Mouse (Mus musculus) midbrain, embryonic 13.5 days (tissue): ENCODE results near the gene Zscan18. TPM values are rescaled to one million over a fixed set of nuclear protein-coding genes. Genes with fewer than 3 reads are reported as not detected.
A peak's percentile ranks its signal among the peaks of the same experiment; 100 is the strongest.

Experiments
- ATAC-seq: fragments of 200-750 bp; cut with Nextera tagmentation; 2 replicates; pipeline ENCODE4 v1.8.0; 2017; ENCODE audit warnings: mild to moderate bottlenecking, moderate TSS enrichment, moderate library complexity
- H3K27ac ChIP-seq: fragments of 300-500 bp; sonication (generic); 2 replicates; pipeline ENCODE4 v1.5.1; 2015; ENCODE audit warnings: inconsistent platforms, mild to moderate bottlenecking, moderate library complexity
- H3K27me3 ChIP-seq: fragments of 300-500 bp; sonication (generic); 2 replicates; pipeline ENCODE4 v1.6.1; 2015; ENCODE audit warnings: mild to moderate bottlenecking, inconsistent platforms
- H3K36me3 ChIP-seq: fragments of 300-500 bp; sonication (generic); 2 replicates; pipeline ENCODE4 v1.6.1; 2015; ENCODE audit warnings: mild to moderate bottlenecking, inconsistent platforms
- H3K4me1 ChIP-seq: fragments of 300-500 bp; sonication (generic); replicated peaks from 2 replicates; pipeline ENCODE4 v1.6.1; 2015; ENCODE audit warnings: inconsistent platforms
- H3K4me2 ChIP-seq: fragments of 300-500 bp; sonication (generic); replicated peaks from 2 replicates; pipeline ENCODE4 v1.6.1; 2015; ENCODE audit warnings: moderate library complexity, mild to moderate bottlenecking, inconsistent platforms
- H3K4me3 ChIP-seq: fragments of 300-500 bp; sonication (generic); replicated peaks from 2 replicates; pipeline ENCODE4 v1.5.1; 2015; ENCODE audit warnings: mild to moderate bottlenecking, inconsistent platforms
- H3K9ac ChIP-seq: fragments of 300-500 bp; sonication (generic); replicated peaks from 2 replicates; pipeline ENCODE4 v1.6.1; 2015; ENCODE audit warnings: mild to moderate bottlenecking, inconsistent platforms
- H3K9me3 ChIP-seq: fragments of 300-500 bp; sonication (generic); 2 replicates; pipeline ENCODE4 v1.6.1; 2016; ENCODE audit warnings: mild to moderate bottlenecking, inconsistent platforms
- WGBS: fragments of 180-500 bp; shearing (Covaris S2); methylation state at CpG from one replicate; pipeline ENCODE4 v1.1.7; 2015; 5-methylcytosine and 5-hydroxymethylcytosine counted together
- polyA plus RNA-seq: library from polyadenylated mRNA; unstranded; fragments of >200 nt; fragmentation: Nextera tagmentation; extraction: Ambion mirVana; gene quantifications from 2 replicates; pipeline ENCODE4 v1.2.1, GENCODE M21; 2015

The Zscan18 gene
- polyA plus RNA-seq, 1 experiment from 2014 or later, result 20.8 TPM

DNA sequence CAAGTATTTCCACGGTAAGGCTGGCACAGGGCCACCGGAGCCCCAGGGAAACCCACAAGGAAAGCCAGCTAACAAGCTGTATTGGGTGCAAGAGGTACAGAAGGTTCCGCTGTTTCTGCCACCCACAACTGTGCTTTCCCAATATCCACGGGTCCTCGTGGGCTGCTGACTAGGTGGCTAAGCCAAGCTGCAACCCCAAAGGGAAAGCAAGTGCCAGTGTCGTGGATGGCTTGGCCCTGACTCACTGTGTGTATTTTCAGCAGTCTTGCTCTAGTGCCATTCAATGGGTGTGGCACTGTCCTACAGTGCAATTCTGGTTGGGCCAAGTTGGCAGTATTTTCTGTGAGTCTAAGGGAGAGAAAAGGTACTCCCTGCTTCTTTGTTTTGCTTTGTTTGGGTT lies 16.1 kb downstream of the Zscan18 start:
- H3K9ac ChIP-seq, result no peak overlapping the region
- H3K9me3 ChIP-seq, result no peaks in the 10 kb centered on the region
- no peaks in the 10 kb centered on the region for H3K36me3 ChIP-seq
- H3K27ac ChIP-seq, result no peak overlapping the region
- ATAC-seq, result 0 out of 2 replicates have a peak, but pooled peaks have one; percentile 14
- H3K4me3 ChIP-seq, result no peak overlapping the region
- H3K4me1 ChIP-seq, result peaks cover 8% of the 10 kb centered on the region
- H3K27me3 ChIP-seq, result no peaks in the 10 kb centered on the region
- no peak overlapping the region for H3K4me2 ChIP-seq
- 75% methylated on average over 6 of the region's 6 CpGs for WGBS

DNA sequence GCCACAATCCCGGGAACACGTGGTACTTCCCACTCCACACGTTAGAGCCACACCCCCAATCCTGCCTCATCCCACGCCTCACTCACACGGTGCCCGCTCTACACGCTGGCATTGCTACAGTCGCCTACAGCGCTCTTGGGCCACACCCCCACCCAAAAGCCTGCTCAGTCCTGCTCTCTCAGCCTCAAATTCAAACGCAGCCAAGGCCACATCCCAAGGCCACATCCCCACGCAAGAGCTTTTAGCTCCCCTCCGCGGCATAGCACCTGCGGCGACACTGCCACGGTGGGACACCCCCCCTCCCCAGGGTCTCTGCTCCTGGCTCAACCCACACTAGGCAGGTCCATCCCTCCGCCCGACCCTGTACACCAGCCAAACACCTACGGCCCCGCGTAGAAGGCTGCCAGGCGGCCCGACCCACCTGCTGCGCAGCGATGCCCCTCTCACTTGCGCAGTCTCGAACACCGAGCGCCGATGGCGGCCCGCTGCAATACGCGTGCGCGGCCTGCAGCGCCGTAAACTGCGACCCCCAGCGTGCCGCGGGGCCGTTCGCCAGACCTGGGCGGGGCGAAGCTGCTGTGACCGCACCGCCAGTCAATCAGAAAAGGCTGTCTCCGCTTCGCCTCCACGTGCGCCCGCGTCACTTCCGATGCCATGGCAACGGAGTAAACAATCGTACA lies 23.1 kb downstream of the Zscan18 start:
- Histone ChIP-seq H3K36me3 (peaks cover 2% of the 10 kb centered on the region), H3K27ac (peak overlapping the region; percentile 47; the same call in 1 of the 2 replicates), H3K27me3 (no peaks in the 10 kb centered on the region), H3K4me3 (peak overlapping the region; percentile 72), H3K9ac (peak overlapping the region; percentile 82), H3K4me1 (peaks cover 12% of the 10 kb centered on the region), H3K4me2 (peak overlapping the region; percentile 91), H3K9me3 (no peaks in the 10 kb centered on the region)
- under 1% methylated on average over 57 of the region's 57 CpGs for WGBS
- ATAC-seq, result peak; percentile 96

DNA sequence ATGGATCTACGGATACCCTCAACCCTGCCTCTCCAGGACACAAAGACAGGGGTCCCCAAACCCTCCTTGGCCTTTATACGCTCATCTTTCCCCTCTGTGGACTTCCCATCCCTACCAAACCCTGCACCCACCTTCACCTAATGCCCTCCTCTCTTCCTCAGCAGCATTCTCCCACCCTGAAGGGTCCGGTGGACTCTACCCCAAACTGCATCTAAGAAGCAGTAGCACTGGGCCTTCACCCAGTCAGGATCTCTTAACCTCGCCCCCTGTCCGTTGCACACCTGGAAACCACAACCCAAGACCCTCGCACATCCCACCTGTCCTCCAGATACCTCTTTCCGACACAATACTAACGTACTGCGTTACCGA lies 23.7 kb downstream of the Zscan18 start:
- 23% methylated on average over 10 of the region's 10 CpGs for WGBS
- Histone ChIP-seq H3K27me3 (no peaks in the 10 kb centered on the region), H3K9ac (peak overlapping the region; percentile 82), H3K4me2 (peak overlapping the region; percentile 91), H3K9me3 (no peaks in the 10 kb centered on the region), H3K4me1 (peaks cover 12% of the 10 kb centered on the region), H3K27ac (no peak overlapping the region), H3K4me3 (peak overlapping the region; percentile 72), H3K36me3 (peaks cover 7% of the 10 kb centered on the region)
- peak; percentile 68 for ATAC-seq

DNA sequence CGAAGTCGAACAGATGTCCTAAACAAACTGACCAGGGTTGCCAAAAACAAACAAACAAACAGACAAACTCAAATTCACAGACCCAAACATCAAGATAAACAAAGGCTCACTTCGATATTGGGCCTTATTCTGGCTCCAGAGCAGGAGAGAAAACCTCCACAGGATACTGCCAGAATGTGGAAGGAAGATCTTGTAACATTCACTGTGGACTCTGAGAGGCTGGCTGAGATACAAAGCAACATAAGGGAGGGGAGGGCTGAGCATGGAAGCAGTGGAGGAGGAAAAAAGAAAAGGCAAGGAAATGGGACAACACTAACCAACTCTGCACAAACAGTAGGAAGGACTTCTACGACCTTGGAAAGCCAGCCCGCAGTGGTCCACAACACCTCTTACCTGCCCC lies 24.3 kb downstream of the Zscan18 start:
- H3K27ac ChIP-seq, result no peak overlapping the region
- WGBS, result 89% methylated on average over 5 of the region's 5 CpGs
- H3K9me3 ChIP-seq, result no peaks in the 10 kb centered on the region
- no peaks in the 10 kb centered on the region for H3K27me3 ChIP-seq
- H3K4me3 ChIP-seq, result peak overlapping the region; percentile 72; the same call in 1 of the 2 replicates
- H3K4me1 ChIP-seq, result peaks cover 12% of the 10 kb centered on the region
- H3K36me3 ChIP-seq, result peaks cover 14% of the 10 kb centered on the region
- no peak for ATAC-seq
- peak overlapping the region; percentile 91 for H3K4me2 ChIP-seq
- no peak overlapping the region for H3K9ac ChIP-seq

DNA sequence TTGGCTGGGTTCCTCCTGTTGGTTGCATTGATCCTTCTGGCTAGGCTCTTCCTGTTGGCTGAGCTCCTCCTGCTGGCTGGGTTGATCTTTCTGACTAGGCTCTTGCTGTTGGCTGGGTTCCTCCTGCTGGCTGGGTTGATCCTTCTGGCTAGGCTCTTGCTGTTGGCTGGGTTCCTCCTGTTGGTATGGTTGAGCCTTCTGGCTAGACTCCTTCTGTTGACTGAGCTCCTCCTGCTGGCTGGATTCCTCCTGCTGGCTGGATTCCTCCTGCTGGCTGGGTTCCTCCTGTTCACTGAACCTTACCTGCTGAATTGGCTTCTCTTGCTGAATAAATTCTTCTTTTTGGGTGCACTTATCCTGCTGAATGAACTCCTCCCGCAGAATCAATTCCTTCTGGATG lies 28.8 kb downstream of the Zscan18 start:
- 100% methylated on average over 1 of the region's 1 CpGs for WGBS
- no peak overlapping the region for H3K4me3 ChIP-seq
- no peak for ATAC-seq
- no peak overlapping the region for H3K4me2 ChIP-seq
- peaks cover 6% of the 10 kb centered on the region for H3K4me1 ChIP-seq
- H3K27me3 ChIP-seq, result no peaks in the 10 kb centered on the region
- no peaks in the 10 kb centered on the region for H3K9me3 ChIP-seq
- H3K36me3 ChIP-seq, result peaks cover 59% of the 10 kb centered on the region
- no peak overlapping the region for H3K27ac ChIP-seq
- no peak overlapping the region for H3K9ac ChIP-seq

DNA sequence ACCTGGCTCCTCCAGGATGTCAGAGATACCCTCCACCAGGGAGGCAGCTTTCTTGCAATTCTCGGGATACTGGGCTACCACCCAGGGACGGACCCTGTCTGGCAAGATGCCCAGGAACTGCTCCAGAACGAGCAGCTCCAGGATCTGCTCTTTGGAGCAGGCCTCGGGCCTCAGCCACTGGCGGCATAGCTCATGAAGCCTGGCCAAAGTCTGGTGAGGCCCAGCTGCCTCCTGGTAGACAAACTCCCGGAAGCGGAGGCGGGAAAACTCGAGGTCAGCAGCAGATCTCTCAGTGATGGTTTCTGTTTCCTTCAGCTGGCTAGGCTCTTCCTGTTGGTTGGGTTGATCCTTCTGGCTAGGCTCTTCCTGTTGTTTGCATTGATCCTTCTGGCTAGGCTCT lies 29.3 kb downstream of the Zscan18 start:
- H3K36me3 ChIP-seq, result peaks cover 64% of the 10 kb centered on the region
- no peak overlapping the region for H3K4me2 ChIP-seq
- H3K27me3 ChIP-seq, result no peaks in the 10 kb centered on the region
- no peak for ATAC-seq
- H3K9me3 ChIP-seq, result no peaks in the 10 kb centered on the region
- no peak overlapping the region for H3K4me3 ChIP-seq
- no peak overlapping the region for H3K27ac ChIP-seq
- whole genome bisulfite sequencing, result 95% methylated on average over 9 of the region's 9 CpGs
- H3K9ac ChIP-seq, result no peak overlapping the region
- H3K4me1 ChIP-seq, result peaks cover 1% of the 10 kb centered on the region

DNA sequence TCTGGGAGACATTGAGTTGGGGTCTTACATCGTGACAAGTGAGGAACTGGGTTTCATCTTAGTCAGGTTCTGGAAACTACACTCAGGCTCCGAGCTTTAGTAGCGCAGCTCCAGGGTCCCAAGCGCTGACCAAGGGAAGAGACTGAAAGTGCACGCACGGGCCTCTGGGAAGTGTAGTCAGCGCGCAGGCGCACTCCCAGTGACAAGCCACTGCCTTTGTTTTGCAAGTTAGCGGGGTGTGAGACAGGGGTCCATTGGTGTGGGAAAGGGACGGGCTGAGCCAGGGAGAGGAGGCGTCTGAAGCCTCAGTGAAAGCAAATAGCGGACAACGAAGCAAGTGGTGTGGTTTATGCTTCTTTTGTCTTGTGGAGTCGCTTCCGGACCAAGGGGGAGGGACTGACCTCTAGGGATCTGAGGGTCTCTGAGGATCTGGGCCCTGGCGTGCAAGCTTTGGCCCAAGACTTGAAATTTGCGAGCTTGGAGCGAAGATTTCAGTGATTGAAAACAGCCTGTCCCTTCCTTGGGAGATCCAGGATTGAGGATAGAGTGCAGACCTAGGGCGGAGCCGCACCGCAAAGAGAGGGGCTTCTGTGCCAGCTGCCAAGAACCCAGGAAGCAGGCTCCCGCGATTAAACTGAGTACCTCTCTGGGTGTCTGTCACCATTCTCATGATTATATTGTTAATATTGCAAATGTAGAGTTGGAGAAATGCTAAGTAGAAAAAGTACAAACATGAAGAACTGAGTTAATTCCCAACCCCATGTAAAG lies 53.8 kb downstream of the Zscan18 start:
- Histone ChIP-seq H3K9me3 (peaks cover 15% of the 10 kb centered on the region; the same call in 1 of the 2 replicates), H3K27me3 (no peaks in the 10 kb centered on the region), H3K36me3 (no peaks in the 10 kb centered on the region), H3K27ac (peak overlapping the region; percentile 16; the same call in 1 of the 2 replicates), H3K4me2 (peak overlapping the region; percentile 27), H3K9ac (no peak overlapping the region), H3K4me1 (no peaks in the 10 kb centered on the region), H3K4me3 (peak overlapping the region; percentile 17; the same call in 1 of the 2 replicates)
- peak; percentile 77 for ATAC-seq
- WGBS, result 70% methylated on average over 24 of the region's 24 CpGs

DNA sequence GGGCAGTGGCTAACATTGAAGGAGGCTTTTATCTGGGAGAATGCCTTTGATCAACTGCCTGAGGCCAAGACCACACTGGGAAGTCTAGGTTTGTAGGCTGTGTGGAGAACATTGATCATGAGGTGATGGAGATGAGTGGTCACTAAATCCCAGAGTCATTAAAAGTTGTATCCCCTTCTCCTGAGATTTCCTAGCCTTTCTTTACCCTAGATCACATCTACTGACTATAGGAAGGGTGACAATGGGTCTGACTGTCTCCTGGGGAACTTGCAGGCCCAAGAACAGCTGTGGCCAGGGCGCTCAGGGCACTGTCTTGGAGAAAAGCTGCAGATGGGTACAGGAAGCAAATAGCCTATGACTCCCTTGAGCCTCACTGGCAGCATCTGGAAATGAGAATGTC lies 68.5 kb downstream of the Zscan18 start, which contains the start of gene Vmn2r56:
Vmn2r56 (minus strand) TSS at position 101 of the 400 bp plus-strand sequence.
- H3K4me2 ChIP-seq, result no peak within 1 kb of the TSS
- no peak within 1 kb of the TSS for H3K27ac ChIP-seq
- no peaks in the 10 kb centered on the region for H3K36me3 ChIP-seq
- WGBS, result 35% methylated on average over 1 of the region's 1 CpGs
- H3K9me3 ChIP-seq, result no peaks in the 10 kb centered on the region
- no peaks in the 10 kb centered on the region for H3K27me3 ChIP-seq
- no peak for ATAC-seq
- no peaks in the 10 kb centered on the region for H3K4me1 ChIP-seq
- H3K4me3 ChIP-seq, result no peak within 1 kb of the TSS
- H3K9ac ChIP-seq, result no peak within 1 kb of the TSS

Other genes with a start within 250 kb of the Zscan18 start
- gene Vmn2r53, start 194.8 kb downstream of the Zscan18 start, polyA plus RNA-seq, result 0.01 TPM in 1 of 2 replicates, not detected in the other
- gene Vmn2r54, start 163.3 kb downstream of the Zscan18 start, polyA plus RNA-seq, result not detected in 2 replicates
- gene Vmn2r55, start 118.6 kb downstream of the Zscan18 start, polyA plus RNA-seq, result not detected in 2 replicates
- gene Vmn2r56, start 68.6 kb downstream of the Zscan18 start, polyA plus RNA-seq, result 0.03 TPM in 1 of 2 replicates, not detected in the other
- 33.9 and 36.3 TPM in 2 replicates for gene Zfp329, start 15.2 kb upstream of the Zscan18 start, polyA plus RNA-seq
- gene Zfp110, start 31.1 kb upstream of the Zscan18 start, polyA plus RNA-seq, result 31.8 and 31.9 TPM in 2 replicates
- 7.4 and 7.6 TPM in 2 replicates for gene Zfp128, start 77.5 kb upstream of the Zscan18 start, polyA plus RNA-seq
- gene Zscan22, start 94.2 kb upstream of the Zscan18 start, polyA plus RNA-seq, result 10.4 and 10.5 TPM in 2 replicates
- gene Rps5, start 118.7 kb upstream of the Zscan18 start, polyA plus RNA-seq, result 680 and 686 TPM in 2 replicates
- gene Rnf225, start 123.8 kb upstream of the Zscan18 start, polyA plus RNA-seq, result 0.69 and 1.1 TPM in 2 replicates
- 13.7 and 15.4 TPM in 2 replicates for gene Zfp324, start 162.2 kb upstream of the Zscan18 start, polyA plus RNA-seq
- 14.3 and 16.2 TPM in 2 replicates for gene Zfp446, start 174.2 kb upstream of the Zscan18 start, polyA plus RNA-seq
- gene Slc27a5, start 194.6 kb upstream of the Zscan18 start, polyA plus RNA-seq, result 0.11 and 0.23 TPM in 2 replicates
- gene Trim28, start 195.5 kb upstream of the Zscan18 start, polyA plus RNA-seq, result 240 and 273 TPM in 2 replicates
- 37.3 and 41.2 TPM in 2 replicates for gene Zbtb45, start 206.4 kb upstream of the Zscan18 start, polyA plus RNA-seq
- 181 and 186 TPM in 2 replicates for gene Chmp2a, start 231.2 kb upstream of the Zscan18 start, polyA plus RNA-seq
- gene Ube2m, start 234.6 kb upstream of the Zscan18 start, polyA plus RNA-seq, result 63.1 and 91.6 TPM in 2 replicates